Mouse (Mus musculus): ENCODE data around the gene Slc16a12.
"Not testable (repeated sequence)": the region's sequence is repeated elsewhere in the genome, so short reads cannot be mapped to it uniquely, and the experiment has no call there.

The Slc16a12 gene

DNA sequence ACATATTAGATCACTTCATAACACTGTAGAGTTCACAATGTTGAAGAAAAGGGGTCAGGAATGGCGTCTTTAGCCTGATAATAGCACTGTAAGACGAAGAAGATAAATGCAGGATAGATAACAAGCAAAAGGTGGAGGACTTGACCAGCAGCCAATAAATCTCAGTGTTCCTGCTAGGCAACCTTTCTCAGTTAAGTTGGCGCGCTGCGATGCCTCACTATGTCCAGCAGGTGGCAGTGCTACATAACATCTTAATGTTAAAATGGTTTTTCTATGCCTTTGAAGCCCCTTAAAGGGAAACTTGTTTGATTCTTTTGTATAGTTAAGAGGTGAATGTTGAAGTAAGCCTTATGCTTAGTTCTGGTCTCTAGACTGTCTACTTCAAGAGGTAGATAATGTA, 81.0 kb downstream of the Slc16a12 start:
- peak; percentile 54 for DNase-seq (ENCODE audit: low read depth, low spot score)

DNA sequence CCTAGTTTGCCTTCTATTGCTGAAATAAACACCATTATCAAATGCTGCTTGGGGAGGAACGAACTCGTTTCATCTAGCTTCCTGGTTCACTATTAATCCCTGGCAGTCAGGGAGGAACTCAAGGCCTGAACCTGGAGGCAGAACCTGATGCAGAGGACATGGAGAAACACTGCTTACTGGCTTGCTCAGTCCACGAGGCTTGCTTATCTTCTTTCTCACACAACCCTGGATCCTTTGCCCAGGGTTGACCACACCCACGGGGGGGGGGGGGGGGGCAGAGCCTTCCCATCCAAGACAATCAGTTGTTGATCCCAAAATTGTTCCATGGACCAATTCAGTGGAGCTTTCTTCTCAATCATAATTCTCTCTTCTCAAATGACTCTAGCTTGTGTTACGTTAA, 84.3 kb downstream of the Slc16a12 start:
- no peak for DNase-seq (ENCODE audit: low read depth, low spot score)

DNA sequence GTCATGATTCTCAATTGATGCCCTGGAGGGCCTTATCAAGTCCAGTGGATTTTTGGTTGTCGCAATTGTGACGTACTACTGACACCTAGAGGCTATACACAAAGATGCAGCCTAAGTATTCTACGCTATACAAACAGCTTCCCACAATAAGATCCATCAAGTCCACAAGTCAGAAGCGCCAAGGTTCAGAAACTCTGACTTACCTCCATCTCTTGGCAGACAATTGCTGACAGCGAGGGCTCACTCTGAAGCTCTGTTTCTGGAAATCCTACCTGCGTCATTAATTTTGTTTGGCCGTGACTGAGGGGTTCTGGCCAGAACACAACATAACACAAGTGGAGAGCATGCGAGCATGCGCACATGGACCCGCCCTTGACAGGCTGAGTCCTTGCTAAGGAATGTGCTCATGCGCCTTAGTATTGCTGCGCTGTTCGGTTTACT, 85.0 kb downstream of the Slc16a12 start:
- peak; percentile 64 for DNase-seq (ENCODE audit: low read depth, low spot score)

DNA sequence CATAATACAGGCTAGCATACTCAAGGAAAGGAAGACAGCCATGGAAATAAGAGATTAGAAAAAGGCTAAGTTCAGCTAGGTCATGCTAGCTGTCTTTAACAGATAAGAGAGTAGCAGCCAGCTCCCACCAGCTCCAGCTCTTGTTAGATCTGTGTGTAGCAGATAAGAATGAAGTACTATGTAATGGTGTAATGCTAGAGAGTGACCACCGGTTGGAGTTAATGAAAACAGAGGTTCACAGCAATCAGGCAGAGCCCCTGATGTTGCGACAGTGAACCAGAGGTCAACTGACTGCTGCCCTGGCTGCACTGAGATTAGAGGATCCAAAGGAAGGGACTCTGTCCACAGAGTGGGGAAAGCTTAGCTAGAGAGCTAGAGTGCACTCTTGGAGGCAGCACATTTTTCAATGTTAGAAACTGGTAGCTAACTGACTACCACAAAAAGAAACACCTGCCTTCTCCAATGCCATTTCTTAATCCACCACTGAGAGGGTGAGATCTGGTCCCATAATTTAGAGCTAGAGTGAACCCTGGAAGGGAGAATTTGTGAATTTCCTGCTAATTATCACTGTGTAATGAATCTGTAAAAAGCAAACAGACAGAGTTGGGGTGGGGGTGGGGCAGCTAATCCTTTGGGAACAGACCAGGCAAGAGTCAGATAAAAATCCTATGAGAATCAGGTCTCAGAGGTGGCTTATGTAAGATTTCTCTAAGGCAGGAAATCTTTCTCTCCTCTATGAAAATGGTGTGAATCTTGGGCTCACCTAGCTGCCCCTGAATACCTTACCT, 90.4 kb downstream of the Slc16a12 start:
- DNase-seq (ENCODE audit: low read depth, low spot score), result peak; percentile 75

DNA sequence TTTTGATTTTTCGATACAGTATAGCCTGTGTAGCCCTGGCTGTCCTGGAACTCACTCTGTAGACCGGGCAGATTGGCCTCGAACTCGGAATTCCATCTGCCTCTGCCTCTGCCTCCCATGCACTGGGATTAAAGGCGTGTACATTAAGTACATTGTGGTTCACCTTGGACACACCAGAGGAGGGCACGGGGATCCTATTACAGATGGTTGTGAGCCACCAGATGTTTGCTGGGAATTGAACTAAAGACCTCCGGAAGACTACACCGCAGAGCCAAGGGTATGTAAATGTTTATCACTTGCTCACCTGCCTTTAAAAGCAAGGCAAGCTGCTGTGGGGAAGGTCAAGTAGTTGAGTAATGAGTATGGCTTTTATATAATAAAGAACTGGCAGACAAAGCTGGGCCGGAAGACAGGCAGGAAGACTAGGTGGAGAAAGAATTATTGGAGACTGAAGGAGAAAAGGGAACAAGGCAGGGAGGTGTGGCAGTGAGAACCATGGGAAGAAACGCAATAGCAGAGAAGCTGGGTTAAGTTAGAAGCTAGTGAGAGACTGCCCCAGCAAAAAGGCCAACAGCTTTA, 91.8 kb downstream of the Slc16a12 start:
- no peak for DNase-seq (ENCODE audit: low read depth, low spot score)

DNA sequence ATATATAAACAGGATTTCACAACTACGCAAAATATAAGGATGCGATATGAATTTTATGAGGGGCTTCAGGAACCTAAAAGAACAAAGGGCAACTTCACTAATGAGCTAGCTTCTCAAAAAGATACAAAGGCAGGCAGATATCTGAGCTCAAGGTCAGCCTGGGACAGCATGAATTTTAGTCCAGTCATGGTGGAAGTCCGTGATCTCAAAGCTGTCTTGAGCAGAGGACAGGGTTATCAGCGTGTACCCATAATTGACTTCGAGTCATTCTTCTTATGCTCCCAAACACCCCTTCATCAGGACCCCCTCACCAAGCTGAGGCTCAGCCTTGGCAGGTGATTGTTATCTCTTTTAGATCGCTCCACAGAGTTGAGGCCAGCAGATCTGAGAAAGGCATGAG, 96.1 kb downstream of the Slc16a12 start:
- DNase-seq (ENCODE audit: low read depth, low spot score), result no peak

DNA sequence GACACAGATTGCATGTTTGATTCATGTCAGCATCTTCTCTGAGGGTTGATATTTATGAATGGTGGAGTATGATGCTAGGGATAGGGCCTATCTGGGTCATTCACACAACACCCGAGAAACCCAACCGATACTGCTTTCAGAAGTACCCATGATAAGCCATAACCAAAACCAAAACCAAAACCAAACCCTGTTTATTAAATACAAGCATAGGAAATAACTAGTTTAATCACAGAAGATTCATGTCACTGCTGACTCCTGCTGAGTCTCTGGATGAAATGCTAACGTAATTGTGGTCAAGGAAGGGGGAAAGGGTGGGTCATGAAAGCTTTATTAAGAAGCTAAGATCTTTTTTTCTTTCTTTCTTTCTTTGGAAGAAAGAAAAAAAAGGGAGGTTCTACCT, 96.8 kb downstream of the Slc16a12 start:
- no peak for DNase-seq (ENCODE audit: low read depth, low spot score)

DNA sequence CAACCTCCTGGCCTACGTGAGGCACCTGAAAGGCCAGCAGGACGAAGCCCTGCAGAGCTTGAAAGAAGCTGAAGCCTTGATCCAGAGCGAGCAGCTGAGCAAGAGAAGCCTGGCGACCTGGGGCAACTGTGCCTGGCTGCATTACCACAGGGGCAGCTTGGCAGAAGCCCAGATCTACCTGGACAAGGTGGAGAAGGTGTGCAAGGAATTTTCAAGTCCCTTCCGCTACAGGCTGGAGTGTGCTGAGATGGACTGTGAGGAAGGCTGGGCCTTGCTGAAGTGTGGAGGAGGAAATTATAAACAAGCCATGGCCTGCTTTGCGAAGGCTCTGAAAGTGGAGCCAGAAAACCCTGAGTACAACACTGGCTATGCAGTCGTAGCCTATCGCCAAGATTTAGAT, 99.5 kb downstream of the Slc16a12 start:
- not testable (repeated sequence) for DNase-seq (ENCODE audit: low read depth, low spot score)

DNA sequence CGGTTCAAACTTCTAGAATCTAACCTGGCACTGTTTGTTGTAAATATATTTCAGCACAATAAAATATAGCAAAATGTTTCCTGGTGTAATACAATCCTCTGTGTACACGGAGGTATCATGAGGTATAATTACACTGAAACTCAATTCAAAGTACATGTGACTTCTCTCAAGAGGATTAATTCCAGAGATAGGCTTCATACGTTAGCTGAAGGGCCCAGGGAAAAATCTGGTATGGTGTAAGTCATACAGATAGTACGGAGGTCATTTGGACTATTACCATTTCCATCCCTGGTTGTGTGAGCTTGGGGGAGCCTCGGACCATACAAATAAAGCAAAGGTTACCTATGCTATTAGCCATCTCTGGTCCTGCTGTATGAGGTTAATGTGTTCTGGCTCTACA, 104.5 kb downstream of the Slc16a12 start:
- DNase-seq (ENCODE audit: low read depth, low spot score), result no peak

DNA sequence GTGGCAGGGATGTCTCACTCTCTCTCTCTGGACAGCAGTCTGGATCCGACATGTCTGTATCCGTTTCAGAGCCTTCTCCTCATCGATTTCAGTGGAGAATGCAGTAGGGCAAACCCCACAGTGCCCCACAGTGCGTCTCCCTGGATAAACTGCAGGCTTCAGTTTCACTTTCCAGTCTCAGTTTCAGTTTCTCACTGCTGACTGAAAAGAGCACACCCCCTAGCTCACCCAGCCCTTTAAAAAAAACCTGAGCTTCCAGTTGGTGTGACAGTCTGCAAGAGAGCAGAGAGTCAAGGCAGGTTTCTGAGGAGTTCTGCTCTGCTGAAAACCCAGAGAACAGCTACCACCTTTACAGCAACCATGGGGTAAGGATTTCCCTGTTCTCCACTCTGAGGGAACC, 106.5 kb downstream of the Slc16a12 start, which contains the start of the genes Ifit1bl2 and Ifit1:
Ifit1bl2 (minus strand) TSS at position 121 of the 400 bp plus-strand sequence.
Ifit1 (plus strand) TSS at position 249 of the 400 bp plus-strand sequence.
- no peak for DNase-seq (ENCODE audit: low read depth, low spot score)

DNA sequence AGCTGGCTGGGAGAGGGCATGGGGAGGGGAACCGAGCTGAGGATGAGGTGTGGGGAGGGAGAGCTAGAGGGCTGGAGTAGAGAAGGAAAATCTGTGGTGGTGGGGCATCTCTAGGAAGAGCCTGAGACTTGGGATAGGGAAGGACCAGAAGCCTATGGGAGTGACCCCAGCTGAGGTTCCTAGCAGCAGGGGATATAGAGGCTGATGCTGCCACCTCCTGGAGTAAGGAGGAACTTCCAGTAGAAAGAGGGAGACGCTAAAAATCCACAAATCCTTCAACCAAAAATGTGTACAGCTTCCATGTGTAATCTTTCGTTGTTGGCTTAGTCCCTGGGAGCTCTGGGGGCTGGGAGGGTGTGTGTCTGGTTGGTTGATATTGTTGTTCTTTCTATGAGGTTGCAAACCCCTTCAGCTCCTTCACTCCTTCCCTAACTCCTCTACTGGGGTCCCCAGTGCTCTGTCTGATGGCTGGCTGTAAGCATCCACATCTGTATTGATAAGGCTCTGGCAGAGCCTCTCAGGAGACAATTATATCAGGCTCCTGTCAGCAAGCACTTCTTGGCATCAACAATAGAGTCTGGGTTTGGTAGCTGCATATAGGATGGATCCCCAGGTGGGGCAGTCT, 110.0 kb downstream of the Slc16a12 start:
- DNase-seq (ENCODE audit: low read depth, low spot score), result no peak

DNA sequence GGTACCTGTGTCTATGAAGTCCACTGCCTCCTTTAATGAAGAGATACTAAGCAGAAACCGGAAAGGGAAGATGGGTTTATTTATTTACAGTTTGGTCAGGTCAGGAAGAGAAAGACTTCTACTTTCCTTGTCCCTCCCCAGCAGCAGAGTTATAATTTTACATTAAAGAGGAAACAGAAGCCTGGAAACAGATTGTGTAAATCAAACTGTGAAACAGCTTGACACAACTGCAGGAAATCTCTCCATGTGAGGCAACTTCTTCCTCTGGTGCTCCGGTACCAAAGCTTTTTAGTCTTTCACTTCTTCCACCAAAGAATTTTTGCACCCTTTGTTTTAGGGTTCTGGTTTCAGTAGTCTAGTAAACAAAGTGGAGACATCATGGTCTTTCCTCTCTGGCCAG, 113.6 kb downstream of the Slc16a12 start:
- no peak for DNase-seq (ENCODE audit: low read depth, low spot score)

DNA sequence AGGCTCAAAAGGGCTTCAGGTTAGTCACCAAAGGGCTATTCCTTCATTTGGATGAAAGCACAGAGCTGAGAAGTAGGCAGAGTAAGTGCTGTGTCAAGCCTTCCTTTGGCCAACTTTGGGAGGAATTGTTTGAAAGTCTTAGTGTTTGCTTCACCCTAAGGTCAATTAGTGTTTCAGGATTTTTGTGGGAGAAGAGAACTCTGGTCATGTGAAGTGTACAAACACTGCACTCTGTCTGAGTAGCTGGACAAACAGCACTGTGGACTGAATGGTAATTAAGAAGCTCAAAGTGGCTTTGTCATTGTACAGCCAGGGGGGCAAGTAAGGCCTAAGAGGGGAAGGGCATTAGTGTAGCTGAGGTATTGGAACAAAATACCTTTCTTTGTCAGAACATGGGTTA, 115.6 kb downstream of the Slc16a12 start:
- DNase-seq (ENCODE audit: low read depth, low spot score), result no peak

DNA sequence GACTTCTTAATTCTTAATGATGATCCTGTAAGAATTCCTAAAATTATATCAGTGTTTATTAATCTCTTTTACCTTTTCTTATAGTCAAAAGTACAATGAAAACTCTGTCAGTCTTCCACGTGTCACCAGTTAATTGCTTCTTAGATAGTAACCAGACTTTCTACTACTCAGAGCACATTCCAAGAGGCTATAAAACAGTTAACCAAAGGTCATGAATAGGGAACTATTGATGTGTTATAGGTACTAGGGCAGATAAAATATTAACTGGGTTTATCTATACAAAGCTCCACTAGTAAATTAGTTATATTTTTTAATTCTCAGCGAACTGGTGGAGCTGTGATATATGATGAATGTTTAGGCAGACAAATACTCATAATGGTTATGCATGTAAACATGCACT, 119.6 kb downstream of the Slc16a12 start:
- no peak for DNase-seq (ENCODE audit: low read depth, low spot score)

DNA sequence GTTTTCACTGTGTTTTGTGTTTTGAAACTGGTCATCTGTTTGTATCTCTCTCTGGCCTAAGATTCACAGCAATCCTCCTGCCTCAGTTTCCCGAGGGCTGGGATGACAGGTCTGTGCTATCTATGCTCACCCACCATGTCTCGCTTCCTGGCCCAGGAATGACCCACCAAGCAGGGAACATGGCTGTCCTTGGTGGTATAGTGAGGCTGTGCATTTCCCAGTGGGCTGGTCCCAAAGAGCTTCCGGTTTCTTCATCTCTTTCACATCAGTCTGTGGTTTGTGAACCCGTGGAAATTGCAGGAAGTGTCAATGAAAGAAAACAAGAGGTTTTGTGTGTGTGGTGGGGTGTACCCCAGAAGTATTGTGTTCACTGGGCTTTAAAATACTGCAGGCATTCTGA, 122.4 kb downstream of the Slc16a12 start:
- no peak for DNase-seq (ENCODE audit: low read depth, low spot score)

DNA sequence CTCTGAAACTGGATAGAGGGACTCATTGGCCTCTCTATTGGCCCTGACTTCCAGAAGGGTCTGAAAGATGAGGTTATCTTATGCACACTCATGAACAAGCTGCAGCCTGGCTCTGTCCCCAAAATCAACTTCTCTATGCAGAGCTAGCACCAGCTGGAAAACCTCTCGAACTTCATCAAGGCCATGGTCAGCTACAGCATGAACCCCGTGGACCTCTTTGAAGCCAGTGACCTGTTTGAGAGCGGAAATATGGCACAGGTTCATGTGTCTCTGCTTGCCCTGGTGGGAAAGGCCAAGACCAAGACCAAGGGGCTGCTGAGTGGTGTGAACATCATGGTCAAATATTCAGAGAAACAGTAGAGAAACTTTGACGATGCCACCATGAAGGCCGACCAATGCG, 123.3 kb downstream of the Slc16a12 start:
- no peak for DNase-seq (ENCODE audit: low read depth, low spot score)

DNA sequence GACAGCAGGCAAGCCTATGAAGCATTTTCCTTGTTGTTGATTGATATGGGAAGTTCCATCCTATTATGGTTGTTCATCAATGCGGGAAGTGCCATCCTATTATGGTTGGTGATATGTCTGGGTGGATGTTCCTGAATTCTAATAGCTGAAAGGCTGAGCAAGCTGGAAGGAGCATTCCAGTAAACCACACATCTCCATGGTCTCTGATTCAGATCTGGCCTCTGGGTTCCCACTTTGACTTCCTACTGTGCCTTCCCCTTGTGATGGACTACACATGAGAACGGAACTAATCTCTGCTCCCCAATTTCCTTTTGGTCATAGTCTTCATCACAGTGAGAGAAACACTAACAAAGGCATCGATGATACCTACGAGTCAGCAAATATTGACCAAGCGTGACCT, 126.2 kb downstream of the Slc16a12 start:
- DNase-seq (ENCODE audit: low read depth, low spot score), result no peak
